Mouse (Mus musculus): ENCODE results near the gene Dync1h1. TPM values are rescaled to one million over a fixed set of nuclear protein-coding genes. Genes with fewer than 3 reads are reported as not detected.

Gene Dync1h1
- polyA plus RNA-seq, 1 experiment from 2014 or later = 58.9 TPM

GRCm38 (mm10) chr12:110575926-110576325 is 25.3 kb upstream of the Dync1h1 start:
- no peaks in the 10 kb centered on the region for H3K9me3 ChIP-seq (replicated peaks)
- no peaks in the 10 kb centered on the region for H3K4me1 ChIP-seq
- 85% methylated on average over 4 of the region's 4 CpGs for WGBS
- no peak overlapping the region for H3K4me3 ChIP-seq
- DNase-seq (ENCODE audit: low spot score) = no peak
- H3K27ac ChIP-seq (replicated peaks) = no peak overlapping the region
- peaks cover 55% of the 10 kb centered on the region for H3K36me3 ChIP-seq
- H3K27me3 ChIP-seq (ENCODE audit: low read depth, poor library complexity, severe bottlenecking) = no peaks in the 10 kb centered on the region

GRCm38 (mm10) chr12:110578333-110578732 is 22.9 kb upstream of the Dync1h1 start:
- no peaks in the 10 kb centered on the region for H3K9me3 ChIP-seq (replicated peaks)
- H3K4me3 ChIP-seq = no peak overlapping the region
- no peaks in the 10 kb centered on the region for H3K4me1 ChIP-seq
- H3K27me3 ChIP-seq (ENCODE audit: low read depth, poor library complexity, severe bottlenecking) = no peaks in the 10 kb centered on the region
- peaks cover 36% of the 10 kb centered on the region for H3K36me3 ChIP-seq
- DNase-seq (ENCODE audit: low spot score) = no peak
- no peak overlapping the region for H3K27ac ChIP-seq (replicated peaks)
- 88% methylated on average over 9 of the region's 9 CpGs for WGBS

- H3K9me3 ChIP-seq (replicated peaks) = no peaks in the 10 kb centered on the region
- H3K4me3 ChIP-seq = no peak overlapping the region
- 81% methylated on average over 6 of the region's 6 CpGs for WGBS
- no peaks in the 10 kb centered on the region for H3K27me3 ChIP-seq (ENCODE audit: low read depth, poor library complexity, severe bottlenecking)
- H3K27ac ChIP-seq (replicated peaks) = no peak overlapping the region
- H3K4me1 ChIP-seq = peaks cover 21% of the 10 kb centered on the region
- no peak for DNase-seq (ENCODE audit: low spot score)
- no peaks in the 10 kb centered on the region for H3K36me3 ChIP-seq
Measured at GRCm38 (mm10) chr12:110588622-110589021, 12.6 kb upstream of the Dync1h1 start.

- no peak for DNase-seq (ENCODE audit: low spot score)
- H3K36me3 ChIP-seq = no peaks in the 10 kb centered on the region
- peak overlapping the region; percentile 94 for H3K27ac ChIP-seq (replicated peaks)
- H3K9me3 ChIP-seq (replicated peaks) = no peaks in the 10 kb centered on the region
- peak overlapping the region; percentile 81 for H3K4me3 ChIP-seq
- WGBS = 2% methylated on average over 15 of the region's 15 CpGs
- no peaks in the 10 kb centered on the region for H3K27me3 ChIP-seq (ENCODE audit: low read depth, poor library complexity, severe bottlenecking)
- peaks cover 21% of the 10 kb centered on the region for H3K4me1 ChIP-seq
Measured at GRCm38 (mm10) chr12:110590804-110591259, 10.4 kb upstream of the Dync1h1 start.

GRCm38 (mm10) chr12:110591260-110591883 is 9.9 kb upstream of the Dync1h1 start:
- WGBS = under 1% methylated on average over 56 of the region's 56 CpGs
- peak; percentile 99 for DNase-seq (ENCODE audit: low spot score)
- Histone ChIP-seq H3K9me3 (replicated peaks) (no peaks in the 10 kb centered on the region), H3K4me3 (peak overlapping the region; percentile 81), H3K27me3 (ENCODE audit: low read depth, poor library complexity, severe bottlenecking) (no peaks in the 10 kb centered on the region), H3K4me1 (peaks cover 21% of the 10 kb centered on the region), H3K27ac (replicated peaks) (peak overlapping the region; percentile 94), H3K36me3 (no peaks in the 10 kb centered on the region)

GRCm38 (mm10) chr12:110598527-110598926 is 2.7 kb upstream of the Dync1h1 start:
- Histone ChIP-seq H3K4me3 (no peak overlapping the region), H3K4me1 (peaks cover 25% of the 10 kb centered on the region), H3K9me3 (replicated peaks) (no peaks in the 10 kb centered on the region), H3K36me3 (no peaks in the 10 kb centered on the region), H3K27me3 (ENCODE audit: low read depth, poor library complexity, severe bottlenecking) (peaks cover 20% of the 10 kb centered on the region), H3K27ac (replicated peaks) (no peak overlapping the region)
- WGBS = 11% methylated on average over 7 of the region's 7 CpGs
- DNase-seq (ENCODE audit: low spot score) = peak; percentile 75

GRCm38 (mm10) chr12:110599791-110600190 is 1.5 kb upstream of the Dync1h1 start:
- peaks cover 20% of the 10 kb centered on the region for H3K27me3 ChIP-seq (ENCODE audit: low read depth, poor library complexity, severe bottlenecking)
- no peak overlapping the region for H3K27ac ChIP-seq (replicated peaks)
- H3K4me3 ChIP-seq = no peak overlapping the region
- no peak for DNase-seq (ENCODE audit: low spot score)
- no peaks in the 10 kb centered on the region for H3K9me3 ChIP-seq (replicated peaks)
- 87% methylated on average over 4 of the region's 4 CpGs for WGBS
- H3K36me3 ChIP-seq = 0 out of 2 replicates have a peak, but pooled peaks cover 1% of the 10 kb centered on the region
- peaks cover 33% of the 10 kb centered on the region for H3K4me1 ChIP-seq

GRCm38 (mm10) chr12:110600225-110600991 is 844 bp upstream of the Dync1h1 start:
- Histone ChIP-seq H3K27ac (replicated peaks) (no peak overlapping the region; the same call in 1 of the 2 replicates), H3K9me3 (replicated peaks) (no peaks in the 10 kb centered on the region), H3K4me3 (peak overlapping the region; percentile 91), H3K27me3 (ENCODE audit: low read depth, poor library complexity, severe bottlenecking) (peaks cover 20% of the 10 kb centered on the region), H3K36me3 (0 out of 2 replicates have a peak, but pooled peaks cover 4% of the 10 kb centered on the region), H3K4me1 (peaks cover 37% of the 10 kb centered on the region)
- whole genome bisulfite sequencing = 61% methylated on average over 13 of the region's 13 CpGs
- no peak for DNase-seq (ENCODE audit: low spot score)

GRCm38 (mm10) chr12:110606161-110606560 is 4.9 kb downstream of the Dync1h1 start:
- 89% methylated on average over 3 of the region's 3 CpGs for WGBS

GRCm38 (mm10) chr12:110606676-110607075 is 5.4 kb downstream of the Dync1h1 start:
- H3K9me3 ChIP-seq (replicated peaks) = no peaks in the 10 kb centered on the region
- H3K36me3 ChIP-seq = peaks cover 44% of the 10 kb centered on the region
- H3K4me1 ChIP-seq = peaks cover 28% of the 10 kb centered on the region
- DNase-seq (ENCODE audit: low spot score) = no peak
- no peak overlapping the region for H3K4me3 ChIP-seq
- H3K27me3 ChIP-seq (ENCODE audit: low read depth, poor library complexity, severe bottlenecking) = no peaks in the 10 kb centered on the region
- no peak overlapping the region for H3K27ac ChIP-seq (replicated peaks)
- WGBS = 89% methylated on average over 2 of the region's 2 CpGs

More at GRCm38 (mm10) chr12:110606161-110606560, 4.9 kb downstream of the Dync1h1 start:
- no peaks in the 10 kb centered on the region for H3K9me3 ChIP-seq (replicated peaks)
- H3K27me3 ChIP-seq (ENCODE audit: low read depth, poor library complexity, severe bottlenecking) = no peaks in the 10 kb centered on the region
- peaks cover 29% of the 10 kb centered on the region for H3K4me1 ChIP-seq
- H3K36me3 ChIP-seq = peaks cover 41% of the 10 kb centered on the region
- no peak overlapping the region for H3K27ac ChIP-seq (replicated peaks)
- no peak overlapping the region for H3K4me3 ChIP-seq
- no peak for DNase-seq (ENCODE audit: low spot score)

- H3K9me3 ChIP-seq (replicated peaks) = no peaks in the 10 kb centered on the region
- peaks cover 11% of the 10 kb centered on the region for H3K4me1 ChIP-seq
- no peak overlapping the region for H3K4me3 ChIP-seq
- DNase-seq (ENCODE audit: low spot score) = no peak
- 80% methylated on average over 11 of the region's 11 CpGs for WGBS
- no peaks in the 10 kb centered on the region for H3K27me3 ChIP-seq (ENCODE audit: low read depth, poor library complexity, severe bottlenecking)
- peaks cover 64% of the 10 kb centered on the region for H3K36me3 ChIP-seq
- H3K27ac ChIP-seq (replicated peaks) = no peak overlapping the region
Measured at GRCm38 (mm10) chr12:110608460-110609152, 7.4 kb downstream of the Dync1h1 start.

GRCm38 (mm10) chr12:110609153-110609497 is 7.9 kb downstream of the Dync1h1 start:
- Histone ChIP-seq H3K36me3 (peaks cover 69% of the 10 kb centered on the region), H3K27ac (replicated peaks) (no peak overlapping the region), H3K27me3 (ENCODE audit: low read depth, poor library complexity, severe bottlenecking) (no peaks in the 10 kb centered on the region), H3K4me3 (no peak overlapping the region), H3K4me1 (peaks cover 7% of the 10 kb centered on the region; the same call in 1 of the 2 replicates), H3K9me3 (replicated peaks) (no peaks in the 10 kb centered on the region)
- WGBS = 95% methylated on average over 9 of the region's 9 CpGs
- no peak for DNase-seq (ENCODE audit: low spot score)

Data from midbrain, embryonic 10.5 days (tissue).